Mouse (Mus musculus) heart, adult 2 months (tissue): Measurements from ENCODE around the gene Samd4.

Source experiments
- CTCF ChIP-seq: fragments of 200-600 bp; IDR thresholded peaks from 2 replicates; pipeline ENCODE4 v1.8.1; 2022; ENCODE audit warnings: antibody characterized with exemption, mild to moderate bottlenecking, moderate library complexity
- POLR2A ChIP-seq: fragments of 200-500 bp; IDR thresholded peaks from 2 replicates; pipeline ENCODE4 v1.6.1; 2011; ENCODE audit warnings: mild to moderate bottlenecking, low read depth, low read length, control low read depth; ENCODE audit not compliant: insufficient read depth

DNA sequence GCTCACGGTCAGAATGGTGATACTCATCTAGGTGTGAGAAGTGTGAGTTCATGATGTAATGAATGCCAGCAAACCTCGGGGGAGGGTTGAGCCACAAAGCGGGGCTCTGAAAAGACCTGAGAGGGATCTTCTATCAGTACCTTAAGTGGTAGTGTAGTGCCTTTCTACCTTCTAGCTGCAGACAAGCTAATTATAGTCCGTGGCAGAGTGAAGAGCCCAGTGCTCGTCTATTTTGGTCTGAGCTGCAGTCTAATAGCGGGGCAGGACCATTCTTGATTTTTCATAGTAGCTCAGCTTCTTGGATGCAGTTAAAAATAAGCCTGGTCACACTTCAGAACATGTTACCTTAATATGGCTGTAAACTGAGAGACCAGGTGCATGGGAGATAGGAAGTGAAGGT, 201.2 kb downstream of the Samd4 start:
- TF ChIP-seq CTCF, result no peak
- no peak for TF ChIP-seq POLR2A
